Mouse (Mus musculus) CH12.LX (cell line): ENCODE data around the gene Kat2b. TPM values are rescaled to one million over a fixed set of nuclear protein-coding genes. Genes with fewer than 3 reads are reported as not detected.
A peak's percentile ranks its signal among the peaks of the same experiment; 100 is the strongest.

Experiments
- DNase-seq: peaks from one replicate; pipeline ENCODE4 v3.0.0-alpha.2; 2013; ENCODE audit errors: extremely low read depth
- H3K27ac ChIP-seq: 2 replicates; pipeline ENCODE4 v1.5.1; 2012; ENCODE audit warnings: low read depth, mild to moderate bottlenecking, control low read depth, moderate library complexity; ENCODE audit not compliant: insufficient read depth
- H3K27me3 ChIP-seq: replicated peaks from 2 replicates; pipeline ENCODE3; 2012; ENCODE audit warnings: inconsistent platforms
- H3K36me3 ChIP-seq, 2 experiments: replicated peaks in 1 of 2; 2 replicates each; pipeline versions ENCODE3 to v1.6.1; 2012; ENCODE audit warnings: inconsistent platforms in 1 of 2, low read length in 1 of 2, mild to moderate bottlenecking in 1 of 2, mixed read lengths in 1 of 2, moderate library complexity in 1 of 2; ENCODE audit not compliant: control insufficient read depth in 1 of 2, insufficient read depth in 1 of 2
- H3K4me1 ChIP-seq, 2 experiments: 2 replicates each; pipeline ENCODE4 v1.6.1; 2012; ENCODE audit warnings: inconsistent platforms in 1 of 2, moderate library complexity in 1 of 2; ENCODE audit not compliant: insufficient read depth in 2 of 2, control insufficient read depth in 1 of 2
- H3K4me2 ChIP-seq: 2 replicates; pipeline ENCODE4 v1.6.1; 2012; ENCODE audit warnings: low read depth, mild to moderate bottlenecking, control low read depth; ENCODE audit not compliant: poor library complexity, insufficient read depth, severe bottlenecking
- H3K4me3 ChIP-seq, 3 experiments: fragments of 150-350 bp in 1 of 3; sonication (generic) in 1 of 3; replicated peaks in 1 of 3; 2 replicates each; pipeline versions ENCODE3 to v1.5.1; 2011 to 2012; ENCODE audit warnings: low read depth in 2 of 3, low read length in 2 of 3, mild to moderate bottlenecking in 2 of 3, moderate library complexity in 2 of 3, control low read depth in 1 of 3, improper control_type of control experiment in 1 of 3, inconsistent platforms in 1 of 3, mixed read lengths in 1 of 3; ENCODE audit not compliant: poor library complexity in 1 of 3
- H3K79me2 ChIP-seq: replicated peaks from 2 replicates; pipeline ENCODE4 v1.6.1; 2012; ENCODE audit warnings: mild to moderate bottlenecking, moderate library complexity; ENCODE audit not compliant: control insufficient read depth, poor library complexity, insufficient read depth, severe bottlenecking; ENCODE audit errors: extremely low read depth
- H3K9ac ChIP-seq: 2 replicates; pipeline ENCODE4 v1.6.1; 2012; ENCODE audit warnings: low read depth, mild to moderate bottlenecking, control low read depth, moderate library complexity; ENCODE audit not compliant: insufficient read depth
- H3K9me3 ChIP-seq: replicated peaks from 2 replicates; pipeline ENCODE3; 2012; ENCODE audit warnings: low read length, inconsistent platforms, mixed read lengths
- BHLHE40 ChIP-seq: IDR thresholded peaks from 2 replicates; pipeline ENCODE4 v1.6.1; 2011; ENCODE audit warnings: mild to moderate bottlenecking, low read depth, low read length, improper control_type of control experiment
- CHD1 ChIP-seq: IDR thresholded peaks from 2 replicates; pipeline ENCODE4 v1.6.1; 2012; ENCODE audit warnings: low read depth, low read length, improper control_type of control experiment, inconsistent platforms
- CHD2 ChIP-seq: IDR thresholded peaks from 2 replicates; pipeline ENCODE4 v1.6.1; 2011; ENCODE audit warnings: low read length, improper control_type of control experiment
- CTCF ChIP-seq, 2 experiments: IDR thresholded peaks in 1 of 2; conservative IDR thresholded peaks in 1 of 2; 2 replicates each; pipeline ENCODE4 v1.5.1; 2011 to 2012; ENCODE audit warnings: low read depth in 2 of 2, low read length in 2 of 2, improper control_type of control experiment in 1 of 2, inconsistent platforms in 1 of 2, mild to moderate bottlenecking in 1 of 2, moderate library complexity in 1 of 2
- E2F4 ChIP-seq: IDR thresholded peaks from 2 replicates; pipeline ENCODE4 v1.6.1; 2011; ENCODE audit warnings: low read depth, low read length, improper control_type of control experiment; ENCODE audit not compliant: insufficient replicate concordance
- ELF1 ChIP-seq: IDR thresholded peaks from 2 replicates; pipeline ENCODE4 v1.6.1; 2014; ENCODE audit warnings: low read depth, mild to moderate bottlenecking, inconsistent platforms, low read length, improper control_type of control experiment
- GABPA ChIP-seq: IDR thresholded peaks from 2 replicates; pipeline ENCODE4 v1.6.1; 2012; ENCODE audit warnings: low read depth, low read length, improper control_type of control experiment, inconsistent platforms; ENCODE audit not compliant: insufficient replicate concordance
- HCFC1 ChIP-seq: IDR thresholded peaks from 2 replicates; pipeline ENCODE4 v1.6.1; 2012; ENCODE audit warnings: low read depth, mild to moderate bottlenecking, inconsistent platforms, low read length, improper control_type of control experiment
- JUN ChIP-seq: IDR thresholded peaks from 2 replicates; pipeline ENCODE4 v1.6.1; 2011; ENCODE audit warnings: low read depth, mild to moderate bottlenecking, low read length, improper control_type of control experiment, moderate library complexity; ENCODE audit not compliant: insufficient read depth
- JUND ChIP-seq: conservative IDR thresholded peaks from 2 replicates; pipeline ENCODE4 v1.6.1; 2011; ENCODE audit warnings: low read depth, low read length, improper control_type of control experiment
- KAT2A ChIP-seq: IDR thresholded peaks from 2 replicates; pipeline ENCODE4 v1.6.1; 2012; ENCODE audit warnings: low read length, improper control_type of control experiment, inconsistent platforms; ENCODE audit not compliant: insufficient replicate concordance
- MAZ ChIP-seq: IDR thresholded peaks from 2 replicates; pipeline ENCODE4 v1.6.1; 2012; ENCODE audit warnings: low read depth, mild to moderate bottlenecking, inconsistent platforms, low read length, improper control_type of control experiment, moderate library complexity
- MYC ChIP-seq: IDR thresholded peaks from 2 replicates; pipeline ENCODE4 v1.6.1; 2011; ENCODE audit warnings: low read depth, mild to moderate bottlenecking, improper control_type of control experiment, low read length
- NELFE ChIP-seq: IDR thresholded peaks from 2 replicates; pipeline ENCODE4 v1.6.1; 2011; ENCODE audit warnings: low read depth, low read length, improper control_type of control experiment
- NRF1 ChIP-seq: IDR thresholded peaks from 2 replicates; pipeline ENCODE4 v1.6.1; 2014; ENCODE audit warnings: low read depth, mild to moderate bottlenecking, inconsistent platforms, low read length, improper control_type of control experiment, moderate library complexity
- POLR2A ChIP-seq: IDR thresholded peaks from 2 replicates; pipeline ENCODE4 v1.6.1; 2011; ENCODE audit warnings: low read depth, mild to moderate bottlenecking, improper control_type of control experiment, low read length
- POLR2AphosphoS2 ChIP-seq: IDR thresholded peaks from 2 replicates; pipeline ENCODE4 v1.6.1; 2011; ENCODE audit warnings: low read depth, low read length, improper control_type of control experiment
- RAD21 ChIP-seq: IDR thresholded peaks from 2 replicates; pipeline ENCODE4 v1.6.1; 2011; ENCODE audit warnings: low read depth, mild to moderate bottlenecking, low read length, improper control_type of control experiment, moderate library complexity
- RCOR1 ChIP-seq: conservative IDR thresholded peaks from 2 replicates; pipeline ENCODE4 v1.6.1; 2012; ENCODE audit warnings: low read depth, mild to moderate bottlenecking, inconsistent platforms, low read length, improper control_type of control experiment
- SMC3 ChIP-seq: IDR thresholded peaks from 2 replicates; pipeline ENCODE4 v1.6.1; 2011; ENCODE audit warnings: low read depth, low read length, improper control_type of control experiment
- TBP ChIP-seq: conservative IDR thresholded peaks from 2 replicates; pipeline ENCODE4 v1.6.1; 2011; ENCODE audit warnings: low read depth, low read length, improper control_type of control experiment
- USF1 ChIP-seq: IDR thresholded peaks from 2 replicates; pipeline ENCODE4 v1.6.1; 2014; ENCODE audit warnings: low read depth, mild to moderate bottlenecking, inconsistent platforms, low read length, improper control_type of control experiment
- USF2 ChIP-seq: conservative IDR thresholded peaks from 2 replicates; pipeline ENCODE4 v1.6.1; 2011; ENCODE audit warnings: low read depth, low read length, improper control_type of control experiment
- ZC3H11A ChIP-seq: IDR thresholded peaks from 2 replicates; pipeline ENCODE4 v1.6.1; 2012; ENCODE audit warnings: low read depth, mild to moderate bottlenecking, inconsistent platforms, low read length, improper control_type of control experiment
- ZKSCAN1 ChIP-seq: IDR thresholded peaks from 2 replicates; pipeline ENCODE4 v1.6.1; 2012; ENCODE audit warnings: low read depth, inconsistent platforms, low read length, improper control_type of control experiment, borderline replicate concordance
- ZMIZ1 ChIP-seq: IDR thresholded peaks from 2 replicates; pipeline ENCODE4 v1.6.1; 2012; ENCODE audit warnings: low read depth, mild to moderate bottlenecking, inconsistent platforms, low read length, improper control_type of control experiment
- ZNF384 ChIP-seq: IDR thresholded peaks from 2 replicates; pipeline ENCODE4 v1.6.1; 2012; ENCODE audit warnings: low read depth, low read length, improper control_type of control experiment, inconsistent platforms
- dilution Hi-C: fragments of 300-500 bp; cut with MboI; formaldehyde crosslinking; loops from 2 replicates; pipeline ENCODE4 v1.14.3; 2020; ENCODE audit warnings: low sequenced_read_pairs; ENCODE audit not compliant: extremely low pct_unique_long_range_greater_than_20kb, extremely low pct_ligation_motif_present
- in situ Hi-C: fragments of 300-500 bp; cut with MboI; formaldehyde crosslinking; loops from 3 replicates; pipeline ENCODE4 v1.14.3; 2019; ENCODE audit warnings: low sequenced_read_pairs, low pct_ligation_motif_present, low pct_unique_long_range_greater_than_20kb, mixed read lengths
- polyA plus RNA-seq: library from polyadenylated mRNA; unstranded; fragments of >175 nt; gene quantifications from 2 replicates; pipeline ENCODE4 v1.2.1, GENCODE M21; 2012; ENCODE audit warnings: low read depth; ENCODE audit not compliant: insufficient read length
- total RNA-seq, 2 experiments: library from RNA; depleted of rRNA; stranded (reverse); fragments of 300-350 nt in 1 of 2; fragments of >200 nt in 1 of 2; gene quantifications; 2 replicates each; pipeline ENCODE4 v1.2.3; 2012 to 2014

Gene Kat2b
- total and polyA plus RNA-seq, 3 experiments, result 3.6 to 4.6 (median 4.1) TPM

DNA sequence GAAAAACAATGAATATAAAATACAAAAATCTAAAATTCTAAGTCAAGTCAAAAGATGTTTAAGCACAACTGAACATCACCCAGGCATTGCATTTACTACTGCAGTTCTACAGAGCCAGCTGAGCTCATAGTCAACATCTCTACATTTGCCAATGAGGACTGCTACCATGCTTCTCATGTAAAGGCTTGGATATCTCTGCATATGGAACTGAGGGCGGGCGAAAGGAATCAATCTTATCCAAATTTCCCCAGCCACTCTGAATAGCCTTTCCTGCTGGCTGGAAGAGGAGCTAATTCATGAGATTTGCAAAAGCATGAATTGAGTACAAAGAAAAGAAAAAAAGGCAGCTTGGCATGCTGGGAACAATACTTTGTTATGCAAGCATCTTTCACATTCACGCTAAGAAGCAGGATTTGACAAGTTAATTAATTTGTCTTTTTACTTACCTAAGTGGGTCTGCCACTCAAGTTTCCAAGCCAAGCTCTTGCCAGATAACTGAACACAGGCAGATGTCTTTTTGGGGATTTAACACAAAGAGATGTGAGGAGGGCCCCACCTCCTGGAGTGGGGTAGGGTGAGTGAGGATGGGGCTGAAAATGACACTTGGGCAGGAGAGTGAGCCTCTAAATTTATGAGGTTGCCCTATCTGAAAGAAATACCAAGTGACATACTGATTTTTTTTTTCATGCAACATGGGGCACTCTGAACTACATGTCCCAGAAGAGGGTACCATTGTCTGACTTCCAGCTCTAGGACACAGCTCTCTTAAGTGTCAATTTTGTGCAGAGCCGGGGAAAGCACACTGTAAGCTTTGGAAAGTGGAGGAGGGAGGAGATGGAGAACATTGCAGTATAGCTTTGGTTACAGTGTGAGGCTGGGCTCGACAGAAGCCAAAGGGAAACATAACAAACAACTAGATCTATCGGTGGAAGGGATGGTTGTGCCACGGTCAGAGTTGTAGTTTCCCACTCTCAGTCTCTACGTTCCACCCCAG lies 15.1 kb upstream of the Kat2b start:
- Histone ChIP-seq H3K4me1 (no peaks in the 10 kb centered on the region), H3K79me2 (no peaks in the 10 kb centered on the region), H3K36me3 (no peaks in the 10 kb centered on the region), H3K4me2 (no peak overlapping the region), H3K4me3 (no peak overlapping the region), H3K27ac (no peak overlapping the region), H3K27me3 (no peaks in the 10 kb centered on the region), H3K9me3 (peaks cover 6% of the 10 kb centered on the region), H3K9ac (no peak overlapping the region)
- dilution Hi-C loops, result no loop called here
- no peak for TF ChIP-seq RCOR1
- TF ChIP-seq NELFE, result no peak
- TF ChIP-seq POLR2AphosphoS2, result no peak
- no peak for TF ChIP-seq RAD21
- no peak for TF ChIP-seq BHLHE40
- no peak for TF ChIP-seq ZKSCAN1
- no peak for TF ChIP-seq USF1
- TF ChIP-seq MAZ, result no peak
- no peak for TF ChIP-seq ELF1
- no peak for TF ChIP-seq TBP
- TF ChIP-seq E2F4, result no peak
- no peak for TF ChIP-seq KAT2A
- TF ChIP-seq POLR2A, result no peak
- no peak for TF ChIP-seq ZNF384
- in situ Hi-C loops, result no loop called here
- DNase-seq, result no peak

DNA sequence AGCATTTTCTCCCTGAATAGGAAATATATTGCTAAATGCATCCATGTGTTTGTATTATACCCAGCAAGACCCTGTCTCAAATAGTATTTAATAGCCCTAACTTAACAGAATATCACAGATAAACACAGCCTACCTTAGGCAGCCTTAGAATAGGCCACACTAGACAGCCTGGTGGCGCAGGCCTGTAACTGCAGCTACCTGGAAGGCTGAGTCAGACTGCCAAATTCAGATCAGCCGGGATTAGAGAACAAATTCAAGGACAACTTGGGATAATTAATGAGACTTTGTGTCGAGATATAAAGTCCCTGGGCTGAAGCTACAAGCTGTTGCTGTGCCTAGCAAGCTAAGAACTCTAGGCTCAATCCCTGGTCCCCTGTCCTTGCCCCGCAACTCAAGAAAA lies 12.6 kb upstream of the Kat2b start:
- in situ Hi-C loops (no loop called here), dilution Hi-C loops (no loop called here)
- H3K79me2 ChIP-seq, result no peaks in the 10 kb centered on the region
- peaks cover 6% of the 10 kb centered on the region for H3K9me3 ChIP-seq
- DNase-seq, result peak; percentile 6
- H3K36me3 ChIP-seq, result no peaks in the 10 kb centered on the region
- H3K4me1 ChIP-seq, result no peaks in the 10 kb centered on the region
- H3K4me2 ChIP-seq, result no peak overlapping the region
- no peak for TF ChIP-seq HCFC1
- TF ChIP-seq CHD2, result no peak
- TF ChIP-seq USF2, result no peak
- TF ChIP-seq CTCF (conservative IDR thresholded peaks at IDR 0.05 in 1 of 2, IDR thresholded peaks at IDR 0.05 in 1 of 2; ENCODE audit: low read depth in 2 of 2, low read length in 2 of 2), result peak; percentile 40 to 44; a peak in 3 of 4 replicates
- TF ChIP-seq SMC3, result peak; percentile 15
- TF ChIP-seq JUN, result no peak
- TF ChIP-seq NRF1, result no peak
- TF ChIP-seq TBP, result no peak
- no peak for TF ChIP-seq E2F4
- no peak for TF ChIP-seq MYC
- no peak for TF ChIP-seq RCOR1
- no peak for TF ChIP-seq CHD1
- TF ChIP-seq GABPA, result no peak
- TF ChIP-seq RAD21, result no peak; the same call in none of the 2 replicates
- TF ChIP-seq ZMIZ1, result no peak
- TF ChIP-seq JUND, result no peak
- TF ChIP-seq ZC3H11A, result no peak
- no peak overlapping the region for H3K27ac ChIP-seq
- H3K9ac ChIP-seq, result no peak overlapping the region
- no peak overlapping the region for H3K4me3 ChIP-seq
- no peaks in the 10 kb centered on the region for H3K27me3 ChIP-seq
